Mouse (Mus musculus) left cerebral cortex, postnatal 36 days (tissue): ENCODE data around the gene Gm8138. TPM values are rescaled to one million over a fixed set of nuclear protein-coding genes. Genes with fewer than 3 reads are reported as not detected.
"Not testable (repeated sequence)": the region's sequence is repeated elsewhere in the genome, so short reads cannot be mapped to it uniquely, and the experiment has no call there.

Source experiments
- DNase-seq, 2 experiments: peaks; one replicate each; pipeline ENCODE4 v3.0.0; 2021 to 2022; ENCODE audit warnings: low spot score in 2 of 2, mixed read lengths in 1 of 2
- intact Hi-C: fragments of 180-260 bp; cut with DNase I; formaldehyde crosslinking; loops from one replicate; pipeline ENCODE4 v1.15.1; 2025
- total RNA-seq, 2 experiments: library from RNA; stranded (reverse); gene quantifications; 2 replicates each; pipeline ENCODE4 v1.2.3; 2021

The Gm8138 gene
- total RNA-seq, result not detected

DNA sequence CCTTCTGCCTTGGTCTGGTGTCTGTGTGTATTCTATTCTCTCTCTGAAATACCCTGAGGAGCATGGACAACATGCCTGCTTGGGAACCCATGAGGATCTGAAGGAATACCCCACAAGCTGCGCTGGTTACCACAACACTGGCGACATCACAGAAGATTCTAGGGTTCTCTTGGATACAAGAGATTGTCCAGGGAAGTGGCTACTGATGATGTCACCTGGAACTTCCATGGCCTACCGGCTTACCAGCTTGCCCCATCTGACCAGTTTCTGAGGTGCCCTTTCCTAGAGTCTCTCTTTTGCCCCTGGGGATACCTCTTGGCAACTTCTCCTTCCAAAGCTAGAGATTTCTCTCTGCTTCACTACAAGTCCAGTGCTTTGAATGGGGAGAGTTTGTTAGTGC, at the start of gene Gm8138:
Gene Gm8138 (minus strand): TSS at position 101 of the 400 bp plus-strand sequence.
- DNase-seq, intact Hi-C loops: not testable (repeated sequence)

- intact Hi-C loops, DNase-seq: not testable (repeated sequence)
These were observed 54.4 kb downstream of the Gm8138 start for GRCm38 (mm10) chr14:43361713-43362112.

Other genes with a start within 250 kb of the Gm8138 start
- under 1 TPM; 0.30 to 0.91 TPM for gene Gm7233, start 236.5 kb downstream of the Gm8138 start, total RNA-seq
- gene Gm8122, start 181.0 kb downstream of the Gm8138 start, total RNA-seq, result not detected
- gene Gm8126, start 157.7 kb downstream of the Gm8138 start, total RNA-seq, result under 1 TPM; 0.36 to 0.84 TPM
- gene Gm9732, start 141.3 kb downstream of the Gm8138 start, total RNA-seq, result not detected
- gene Gm8127, start 122.5 kb downstream of the Gm8138 start, total RNA-seq, result not detected
- not detected for gene 1700001F09Rik, start 68.5 kb downstream of the Gm8138 start, total RNA-seq
- under 1 TPM in 1 of 2 experiments, not detected in 1; 0.91 TPM for gene Gm5799, start 127.2 kb upstream of the Gm8138 start, total RNA-seq
- gene Gm17654, start 162.8 kb upstream of the Gm8138 start, total RNA-seq, result not detected
- gene Gm10375, start 191.7 kb upstream of the Gm8138 start, total RNA-seq, result not detected